Mouse (Mus musculus) MEL (cell line): Measurements from ENCODE around the gene Nup188. TPM values are rescaled to one million over a fixed set of nuclear protein-coding genes. Genes with fewer than 3 reads are reported as not detected.

ENCODE experiments used
- DNase-seq: peaks from one replicate; pipeline ENCODE4 v3.0.0; 2011; ENCODE audit warnings: low read depth, low spot score
- H3K27ac ChIP-seq: 2 replicates; pipeline ENCODE4 v1.5.1; 2012; ENCODE audit warnings: low read depth, mild to moderate bottlenecking, control low read depth, low read length, moderate library complexity; ENCODE audit not compliant: control insufficient read depth
- H3K27me3 ChIP-seq, 2 experiments: fragments of 150-350 bp in 1 of 2; sonication (generic) in 1 of 2; 2 replicates each; pipeline ENCODE4 v1.6.1; 2012; ENCODE audit warnings: low read length in 2 of 2, mild to moderate bottlenecking in 2 of 2, improper control_type of control experiment in 1 of 2, moderate library complexity in 1 of 2; ENCODE audit not compliant: insufficient read depth in 2 of 2, control insufficient read depth in 1 of 2
- H3K36me3 ChIP-seq, 2 experiments: 2 replicates each; pipeline ENCODE4 v1.6.1; 2012 to 2014; ENCODE audit warnings: low read length in 2 of 2, improper control_type of control experiment in 1 of 2, inconsistent platforms in 1 of 2, mild to moderate bottlenecking in 1 of 2; ENCODE audit not compliant: insufficient read depth in 2 of 2, control insufficient read depth in 1 of 2
- H3K4me1 ChIP-seq, 2 experiments: fragments of 150-350 bp in 1 of 2; sonication (generic) in 1 of 2; 2 replicates each; pipeline ENCODE4 v1.6.1; 2012; ENCODE audit warnings: low read length in 2 of 2, improper control_type of control experiment in 1 of 2, mild to moderate bottlenecking in 1 of 2; ENCODE audit not compliant: insufficient read depth in 2 of 2, control insufficient read depth in 1 of 2
- H3K4me3 ChIP-seq, 2 experiments: fragments of 150-350 bp in 1 of 2; sonication (generic) in 1 of 2; 2 replicates each; pipeline ENCODE4 v1.5.1; 2012; ENCODE audit warnings: low read depth in 2 of 2, low read length in 2 of 2, mild to moderate bottlenecking in 2 of 2, moderate library complexity in 2 of 2, control low read depth in 1 of 2, improper control_type of control experiment in 1 of 2; ENCODE audit not compliant: control insufficient read depth in 1 of 2, insufficient read depth in 1 of 2
- H3K79me2 ChIP-seq: 2 replicates; pipeline ENCODE4 v1.6.1; 2012; ENCODE audit warnings: mild to moderate bottlenecking, low read length, moderate library complexity; ENCODE audit not compliant: control insufficient read depth, poor library complexity, insufficient read depth
- H3K9ac ChIP-seq: 2 replicates; pipeline ENCODE4 v1.6.1; 2012; ENCODE audit warnings: low read depth, mild to moderate bottlenecking, control low read depth, low read length, moderate library complexity; ENCODE audit not compliant: control insufficient read depth, poor library complexity, severe bottlenecking
- H3K9me3 ChIP-seq: fragments of 150-350 bp; sonication (generic); replicated peaks from 2 replicates; pipeline ENCODE4 v1.6.1; 2012; ENCODE audit warnings: mild to moderate bottlenecking, low read length, improper control_type of control experiment, moderate library complexity; ENCODE audit not compliant: insufficient read depth
- CHD1 ChIP-seq: IDR thresholded peaks from 2 replicates; pipeline ENCODE4 v1.6.1; 2012; ENCODE audit warnings: low read depth, mild to moderate bottlenecking, inconsistent platforms, low read length, improper control_type of control experiment
- CHD2 ChIP-seq: IDR thresholded peaks from 2 replicates; pipeline ENCODE4 v1.6.1; 2011; ENCODE audit warnings: low read length, improper control_type of control experiment
- CTCF ChIP-seq, 3 experiments: IDR thresholded peaks in 2 of 3; conservative IDR thresholded peaks in 1 of 3; 2 replicates each; pipeline ENCODE4 v1.5.1; 2011 to 2012; ENCODE audit warnings: low read length in 3 of 3, low read depth in 2 of 3, mild to moderate bottlenecking in 2 of 3, improper control_type of control experiment in 1 of 3, inconsistent platforms in 1 of 3, mixed read lengths in 1 of 3, moderate library complexity in 1 of 3; ENCODE audit not compliant: control insufficient read depth in 1 of 3, insufficient read depth in 1 of 3, poor library complexity in 1 of 3, severe bottlenecking in 1 of 3
- E2F4 ChIP-seq: IDR thresholded peaks from 2 replicates; pipeline ENCODE4 v1.6.1; 2011; ENCODE audit warnings: low read depth, low read length, improper control_type of control experiment, borderline replicate concordance
- ELF1 ChIP-seq: IDR thresholded peaks from 2 replicates; pipeline ENCODE4 v1.6.1; 2014; ENCODE audit warnings: low read depth, mild to moderate bottlenecking, inconsistent platforms, low read length, improper control_type of control experiment, moderate library complexity
- ETS1 ChIP-seq: IDR thresholded peaks from 2 replicates; pipeline ENCODE4 v1.6.1; 2012; ENCODE audit warnings: low read depth, mild to moderate bottlenecking, inconsistent platforms, low read length, improper control_type of control experiment, moderate library complexity
- GABPA ChIP-seq: IDR thresholded peaks from 2 replicates; pipeline ENCODE4 v1.6.1; 2012; ENCODE audit warnings: low read depth, mild to moderate bottlenecking, inconsistent platforms, low read length, improper control_type of control experiment, moderate library complexity
- GATA1 ChIP-seq: IDR thresholded peaks from 2 replicates; pipeline ENCODE4 v1.6.1; 2011; ENCODE audit warnings: low read depth, low read length, improper control_type of control experiment
- JUND ChIP-seq: IDR thresholded peaks from 2 replicates; pipeline ENCODE4 v1.6.1; 2011; ENCODE audit warnings: low read depth, mild to moderate bottlenecking, improper control_type of control experiment, low read length
- KAT2A ChIP-seq: conservative IDR thresholded peaks from 2 replicates; pipeline ENCODE4 v1.6.1; 2012; ENCODE audit warnings: low read depth, low read length, improper control_type of control experiment, inconsistent platforms
- MAX ChIP-seq: IDR thresholded peaks from 2 replicates; pipeline ENCODE4 v1.6.1; 2011; ENCODE audit warnings: low read length, improper control_type of control experiment
- MAZ ChIP-seq: IDR thresholded peaks from 2 replicates; pipeline ENCODE4 v1.6.1; 2012; ENCODE audit warnings: low read depth, mild to moderate bottlenecking, inconsistent platforms, low read length, improper control_type of control experiment
- MEF2A ChIP-seq: IDR thresholded peaks from 2 replicates; pipeline ENCODE4 v1.6.1; 2014; ENCODE audit warnings: low read depth, mild to moderate bottlenecking, inconsistent platforms, low read length, improper control_type of control experiment; ENCODE audit not compliant: poor library complexity, insufficient replicate concordance, severe bottlenecking; ENCODE audit errors: extremely low read depth
- MYC ChIP-seq: IDR thresholded peaks from 2 replicates; pipeline ENCODE4 v1.6.1; 2011; ENCODE audit warnings: low read depth, mild to moderate bottlenecking, low read length, improper control_type of control experiment, moderate library complexity
- NELFE ChIP-seq: IDR thresholded peaks from 2 replicates; pipeline ENCODE4 v1.6.1; 2011; ENCODE audit warnings: low read depth, low read length, improper control_type of control experiment
- POLR2A ChIP-seq, 2 experiments: IDR thresholded peaks; 2 replicates each; pipeline ENCODE4 v1.6.1; 2011 to 2012; ENCODE audit warnings: low read length in 2 of 2, mild to moderate bottlenecking in 2 of 2, control low read depth in 1 of 2, improper control_type of control experiment in 1 of 2, low read depth in 1 of 2, moderate library complexity in 1 of 2; ENCODE audit not compliant: control insufficient read depth in 1 of 2, insufficient read depth in 1 of 2, poor library complexity in 1 of 2
- POLR2AphosphoS2 ChIP-seq: IDR thresholded peaks from 2 replicates; pipeline ENCODE4 v1.6.1; 2011; ENCODE audit warnings: low read length, improper control_type of control experiment
- RAD21 ChIP-seq: IDR thresholded peaks from 2 replicates; pipeline ENCODE4 v1.6.1; 2011; ENCODE audit warnings: mild to moderate bottlenecking, low read depth, low read length, improper control_type of control experiment
- SIN3A ChIP-seq: IDR thresholded peaks from 2 replicates; pipeline ENCODE4 v1.6.1; 2012; ENCODE audit warnings: low read length, improper control_type of control experiment, inconsistent platforms
- SMC3 ChIP-seq: IDR thresholded peaks from 2 replicates; pipeline ENCODE4 v1.6.1; 2011; ENCODE audit warnings: low read depth, low read length, improper control_type of control experiment
- TBP ChIP-seq: IDR thresholded peaks from 2 replicates; pipeline ENCODE4 v1.8.0; 2011; ENCODE audit warnings: low read depth, low read length, improper control_type of control experiment
- TCF12 ChIP-seq: IDR thresholded peaks from 2 replicates; pipeline ENCODE4 v1.6.1; 2014; ENCODE audit warnings: low read depth, mild to moderate bottlenecking, inconsistent platforms, low read length, improper control_type of control experiment, moderate library complexity
- UBTF ChIP-seq: IDR thresholded peaks from 2 replicates; pipeline ENCODE4 v1.6.1; 2012; ENCODE audit warnings: low read depth, mild to moderate bottlenecking, inconsistent platforms, low read length, improper control_type of control experiment, moderate library complexity, borderline replicate concordance; ENCODE audit not compliant: insufficient read depth
- USF2 ChIP-seq, 2 experiments: IDR thresholded peaks; 2 replicates each; pipeline ENCODE4 v1.6.1; 2011 to 2012; ENCODE audit warnings: improper control_type of control experiment in 2 of 2, low read length in 2 of 2, borderline replicate concordance in 1 of 2, inconsistent platforms in 1 of 2, low read depth in 1 of 2, mild to moderate bottlenecking in 1 of 2; ENCODE audit not compliant: insufficient read depth in 1 of 2
- ZC3H11A ChIP-seq: IDR thresholded peaks from 2 replicates; pipeline ENCODE4 v1.6.1; 2012; ENCODE audit warnings: low read depth, mild to moderate bottlenecking, inconsistent platforms, low read length, improper control_type of control experiment
- ZNF384 ChIP-seq: IDR thresholded peaks from 2 replicates; pipeline ENCODE4 v1.6.1; 2012; ENCODE audit warnings: low read depth, mild to moderate bottlenecking, inconsistent platforms, low read length, improper control_type of control experiment
- polyA plus RNA-seq, 2 experiments: library from polyadenylated mRNA; stranded (reverse) in 1 of 2; unstranded in 1 of 2; fragments of >175 nt in 1 of 2; fragments of >200 nt in 1 of 2; gene quantifications; 2 replicates each; pipeline versions ENCODE4 v1.2.1 to v1.2.4; 2012; ENCODE audit warnings: low replicate concordance in 2 of 2, low read depth in 1 of 2; ENCODE audit not compliant: insufficient read length in 2 of 2, insufficient read depth in 1 of 2, missing spikeins in 1 of 2
- total RNA-seq: library from RNA; depleted of rRNA; stranded (reverse); fragments of 300-350 nt; gene quantifications from 2 replicates; pipeline ENCODE4 v1.2.3, GENCODE M21; 2012

The Nup188 gene
- total and polyA plus RNA-seq, 3 experiments = 58.6 to 119 TPM; not detected in 1

DNA sequence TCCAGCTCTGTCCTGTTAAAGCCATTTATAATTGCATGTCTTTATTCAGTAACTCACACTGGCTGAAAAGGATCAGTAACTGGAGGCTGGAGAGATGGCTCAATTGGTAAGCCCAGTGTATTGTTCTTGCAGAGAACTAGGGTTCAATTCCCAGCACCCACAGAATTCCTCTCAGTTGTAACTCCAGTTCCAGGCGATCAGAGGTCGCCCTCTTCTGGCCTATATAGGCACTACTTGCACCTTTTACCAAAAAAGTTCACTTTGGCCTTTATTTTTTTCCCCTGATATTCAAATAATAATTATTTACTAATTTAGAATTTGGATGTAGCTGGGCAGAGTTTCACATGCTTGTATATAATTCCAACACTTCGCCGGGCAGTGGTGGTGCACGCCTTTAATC, 76.7 kb downstream of the Nup188 start:
- H3K27ac ChIP-seq = no peak overlapping the region
- no peaks in the 10 kb centered on the region for H3K27me3 ChIP-seq
- H3K4me1 ChIP-seq = peaks cover 0 to 10% of the 10 kb centered on the region in 2 experiments; a peak in 2 of 4 replicates
- H3K79me2 ChIP-seq = peaks cover 15% of the 10 kb centered on the region
- no peaks in the 10 kb centered on the region for H3K9me3 ChIP-seq
- DNase-seq = peak; percentile 63
- H3K9ac ChIP-seq = no peak overlapping the region
- TF ChIP-seq SMC3 (peak; percentile 42), NELFE (no peak), ZNF384 (peak; percentile 70), RAD21 (peak; percentile 53), CTCF (IDR thresholded peaks at IDR 0.05 in 2 of 3, conservative IDR thresholded peaks at IDR 0.05 in 1 of 3; ENCODE audit: control insufficient read depth in 1 of 3, insufficient read depth in 1 of 3, low read depth in 2 of 3, low read length in 3 of 3, poor library complexity in 1 of 3, severe bottlenecking in 1 of 3) (peak; percentile 50 to 69 (median 60)), TCF12 (no peak), JUND (no peak), TBP (peak; percentile 56; the same call in 1 of the 2 replicates)
- peaks cover 0 to 3% of the 10 kb centered on the region in 2 experiments; a peak in 2 of 4 replicates for H3K36me3 ChIP-seq
- no peak overlapping the region for H3K4me3 ChIP-seq

DNA sequence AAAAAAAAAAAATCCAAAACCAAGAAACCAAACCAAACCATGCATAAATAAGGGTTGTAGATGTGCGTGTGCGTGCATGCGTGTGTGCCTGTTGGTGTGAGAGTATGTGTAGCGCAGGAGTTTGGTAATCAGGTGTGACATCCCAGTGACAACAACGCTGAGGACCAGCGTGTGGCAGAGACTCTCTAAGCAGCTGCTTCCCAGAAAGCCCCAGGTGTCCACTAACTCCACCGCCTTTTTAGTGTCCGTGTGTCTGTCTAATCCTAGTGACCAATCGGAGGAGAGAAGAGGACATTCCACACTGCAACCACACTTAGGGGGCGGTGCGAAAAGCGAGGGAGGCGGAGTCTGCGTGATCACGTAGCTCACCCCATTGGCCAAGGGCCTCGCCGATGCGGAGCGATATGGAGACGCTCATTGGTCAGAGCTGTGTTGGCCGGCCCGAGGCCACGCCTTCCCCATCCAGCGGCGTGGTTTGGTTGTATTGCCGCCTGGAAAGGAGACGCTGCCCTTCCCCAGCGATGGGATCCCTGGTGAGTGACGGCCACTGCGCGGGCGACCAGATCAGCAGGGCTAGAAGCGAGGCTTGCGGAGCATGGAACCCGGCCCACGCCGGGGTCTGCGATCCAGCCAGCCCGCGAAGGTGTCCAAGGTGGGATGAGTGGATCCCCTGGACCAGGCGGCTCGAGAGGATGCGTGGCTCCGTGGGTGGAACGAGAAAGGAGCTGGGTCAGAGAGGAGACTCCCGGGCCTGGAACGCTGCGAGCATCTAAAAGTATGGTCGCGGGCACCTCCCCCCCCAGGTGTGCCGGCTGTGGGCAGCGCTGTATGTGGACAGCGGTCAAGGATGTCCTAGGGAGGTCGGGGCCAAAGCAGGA, 77.8 kb downstream of the Nup188 start, which contains the start of gene Miga2:
Miga2 (plus strand) TSS at position 461 of the 878 bp plus-strand sequence.
- H3K27me3 ChIP-seq = no peaks in the 10 kb centered on the region
- H3K9ac ChIP-seq = peak within 1 kb of the TSS; percentile 82
- peaks cover 15% of the 10 kb centered on the region for H3K79me2 ChIP-seq
- H3K4me3 ChIP-seq = peak within 1 kb of the TSS; percentile 84 to 94
- no peaks in the 10 kb centered on the region for H3K9me3 ChIP-seq
- H3K36me3 ChIP-seq = peaks cover 0 to 3% of the 10 kb centered on the region in 2 experiments; a peak in 2 of 4 replicates
- peaks cover 0 to 2% of the 10 kb centered on the region in 2 experiments; a peak in 1 of 4 replicates for H3K4me1 ChIP-seq
- peak; percentile 99 for DNase-seq
- H3K27ac ChIP-seq = peak within 1 kb of the TSS; percentile 14; the same call in 1 of the 2 replicates
- TF ChIP-seq POLR2AphosphoS2 (peak; percentile 64; the same call in 1 of the 2 replicates), UBTF (no peak), E2F4 (no peak), POLR2A (IDR thresholded peaks at IDR 0.05; ENCODE audit: control insufficient read depth in 1 of 2, insufficient read depth in 1 of 2, low read depth in 1 of 2, low read length in 2 of 2, poor library complexity in 1 of 2) (peak; percentile 32 to 70; a peak in 2 of 4 replicates), CHD1 (no peak), USF2 (IDR thresholded peaks at IDR 0.05; ENCODE audit: borderline replicate concordance in 1 of 2, insufficient read depth in 1 of 2, low read depth in 1 of 2, low read length in 2 of 2) (no peak), JUND (no peak), KAT2A (peak; percentile 55), CHD2 (peak; percentile 29; the same call in 1 of the 2 replicates), TBP (peak; percentile 56; the same call in 1 of the 2 replicates), GABPA (no peak), ZNF384 (peak; percentile 97), NELFE (peak; percentile 71), ELF1 (no peak; the same call in 1 of the 2 replicates), MEF2A (no peak), MAX (peak; percentile 73), SMC3 (no peak), GATA1 (no peak), ZC3H11A (no peak), MYC (peak; percentile 67), SIN3A (peak; percentile 92), MAZ (no peak), ETS1 (peak; percentile 14; the same call in 1 of the 2 replicates), RAD21 (no peak), CTCF (IDR thresholded peaks at IDR 0.05 in 2 of 3, conservative IDR thresholded peaks at IDR 0.05 in 1 of 3; ENCODE audit: control insufficient read depth in 1 of 3, insufficient read depth in 1 of 3, low read depth in 2 of 3, low read length in 3 of 3, poor library complexity in 1 of 3, severe bottlenecking in 1 of 3) (no peak), TCF12 (peak; percentile 3; the same call in 1 of the 2 replicates)
